Mouse (Mus musculus) hindlimb bud, embryonic 11.5 days (tissue): ENCODE results near the gene Tex50.

ENCODE experiments used
- DNase-seq: peaks from one replicate; pipeline ENCODE4 v3.0.0-alpha.2; 2012; ENCODE audit warnings: low read depth, low spot score; ENCODE audit errors: extremely low spot score

The Tex50 gene

GRCm38 (mm10) chr1:161126461-161126860, 32.7 kb downstream of the Tex50 start:
- DNase-seq: no peak

- DNase-seq: no peak
Measured at GRCm38 (mm10) chr1:161122661-161123418, 36.3 kb downstream of the Tex50 start.

- no peak for DNase-seq
Measured at GRCm38 (mm10) chr1:161114591-161114990, 44.5 kb downstream of the Tex50 start.

GRCm38 (mm10) chr1:161109216-161109615, 49.9 kb downstream of the Tex50 start:
- no peak for DNase-seq
